Mouse (Mus musculus): Measurements from ENCODE around the gene Tead2. TPM values are rescaled to one million over a fixed set of nuclear protein-coding genes. Genes with fewer than 3 reads are reported as not detected.

Tead2 gene
- polyA plus RNA-seq, 1 experiment: 184 TPM

GRCm38 (mm10) chr7:45208260-45208659 lies 7.3 kb upstream of the Tead2 start:
- DNase-seq (ENCODE audit: low read depth): no peak

GRCm38 (mm10) chr7:45211070-45211469 lies 4.5 kb upstream of the Tead2 start:
- TF ChIP-seq POLR2A (IDR thresholded peaks at IDR 0.05; ENCODE audit: borderline replicate concordance, extremely low read depth, insufficient read depth, insufficient read length, poor library complexity, severe bottlenecking) (no peak), CTCF (IDR thresholded peaks at IDR 0.05; ENCODE audit: borderline replicate concordance, extremely low read depth, insufficient read depth, insufficient read length) (no peak)
- DNase-seq (ENCODE audit: low read depth): no peak

More at GRCm38 (mm10) chr7:45208260-45208659, 7.3 kb upstream of the Tead2 start:
- TF ChIP-seq CTCF (IDR thresholded peaks at IDR 0.05; ENCODE audit: borderline replicate concordance, extremely low read depth, insufficient read depth, insufficient read length) (peak; percentile 26; the same call in 1 of the 2 replicates), POLR2A (IDR thresholded peaks at IDR 0.05; ENCODE audit: borderline replicate concordance, extremely low read depth, insufficient read depth, insufficient read length, poor library complexity, severe bottlenecking) (no peak)

GRCm38 (mm10) chr7:45211851-45212251 lies 3.7 kb upstream of the Tead2 start, which contains the start of gene Dkkl1:
Gene Dkkl1, minus strand, starts transcription at chr7:45212147.
- TF ChIP-seq CTCF (IDR thresholded peaks at IDR 0.05; ENCODE audit: borderline replicate concordance, extremely low read depth, insufficient read depth, insufficient read length) (no peak), POLR2A (IDR thresholded peaks at IDR 0.05; ENCODE audit: borderline replicate concordance, extremely low read depth, insufficient read depth, insufficient read length, poor library complexity, severe bottlenecking) (no peak)
- no peak for DNase-seq (ENCODE audit: low read depth)

- TF ChIP-seq CTCF (IDR thresholded peaks at IDR 0.05; ENCODE audit: borderline replicate concordance, extremely low read depth, insufficient read depth, insufficient read length): no peak
- TF ChIP-seq POLR2A (IDR thresholded peaks at IDR 0.05; ENCODE audit: borderline replicate concordance, extremely low read depth, insufficient read depth, insufficient read length, poor library complexity, severe bottlenecking): no peak
- DNase-seq (ENCODE audit: low read depth): no peak
Observed at GRCm38 (mm10) chr7:45212356-45212755, 3.2 kb upstream of the Tead2 start.

- DNase-seq (ENCODE audit: low read depth): no peak
- TF ChIP-seq POLR2A (IDR thresholded peaks at IDR 0.05; ENCODE audit: borderline replicate concordance, extremely low read depth, insufficient read depth, insufficient read length, poor library complexity, severe bottlenecking) (no peak), CTCF (IDR thresholded peaks at IDR 0.05; ENCODE audit: borderline replicate concordance, extremely low read depth, insufficient read depth, insufficient read length) (no peak)
Observed at GRCm38 (mm10) chr7:45213708-45214107, 1.8 kb upstream of the Tead2 start.

GRCm38 (mm10) chr7:45216442-45217183 lies 1.1 kb downstream of the Tead2 start:
- peak; percentile 97 for DNase-seq (ENCODE audit: low read depth)

GRCm38 (mm10) chr7:45221680-45222079 lies 6.1 kb downstream of the Tead2 start:
- TF ChIP-seq CTCF (IDR thresholded peaks at IDR 0.05; ENCODE audit: borderline replicate concordance, extremely low read depth, insufficient read depth, insufficient read length) (no peak), POLR2A (IDR thresholded peaks at IDR 0.05; ENCODE audit: borderline replicate concordance, extremely low read depth, insufficient read depth, insufficient read length, poor library complexity, severe bottlenecking) (no peak)
- no peak for DNase-seq (ENCODE audit: low read depth)

More at GRCm38 (mm10) chr7:45216442-45217183, 1.1 kb downstream of the Tead2 start:
- TF ChIP-seq CTCF (IDR thresholded peaks at IDR 0.05; ENCODE audit: borderline replicate concordance, extremely low read depth, insufficient read depth, insufficient read length) (no peak), POLR2A (IDR thresholded peaks at IDR 0.05; ENCODE audit: borderline replicate concordance, extremely low read depth, insufficient read depth, insufficient read length, poor library complexity, severe bottlenecking) (0 out of 2 replicates have a peak, but pooled peaks have one; percentile 21)

- TF ChIP-seq POLR2A (IDR thresholded peaks at IDR 0.05; ENCODE audit: borderline replicate concordance, extremely low read depth, insufficient read depth, insufficient read length, poor library complexity, severe bottlenecking) (no peak), CTCF (IDR thresholded peaks at IDR 0.05; ENCODE audit: borderline replicate concordance, extremely low read depth, insufficient read depth, insufficient read length) (no peak)
- no peak for DNase-seq (ENCODE audit: low read depth)
Observed at GRCm38 (mm10) chr7:45224826-45225225, 9.3 kb downstream of the Tead2 start.

GRCm38 (mm10) chr7:45226421-45226820 lies 10.9 kb downstream of the Tead2 start:
- TF ChIP-seq POLR2A (IDR thresholded peaks at IDR 0.05; ENCODE audit: borderline replicate concordance, extremely low read depth, insufficient read depth, insufficient read length, poor library complexity, severe bottlenecking): no peak
- TF ChIP-seq CTCF (IDR thresholded peaks at IDR 0.05; ENCODE audit: borderline replicate concordance, extremely low read depth, insufficient read depth, insufficient read length): no peak
- no peak for DNase-seq (ENCODE audit: low read depth)

- TF ChIP-seq POLR2A (IDR thresholded peaks at IDR 0.05; ENCODE audit: borderline replicate concordance, extremely low read depth, insufficient read depth, insufficient read length, poor library complexity, severe bottlenecking) (no peak), CTCF (IDR thresholded peaks at IDR 0.05; ENCODE audit: borderline replicate concordance, extremely low read depth, insufficient read depth, insufficient read length) (no peak)
- DNase-seq (ENCODE audit: low read depth): no peak
Observed at GRCm38 (mm10) chr7:45228548-45228947, 13.0 kb downstream of the Tead2 start.

- no peak for TF ChIP-seq CTCF (IDR thresholded peaks at IDR 0.05; ENCODE audit: borderline replicate concordance, extremely low read depth, insufficient read depth, insufficient read length)
- TF ChIP-seq POLR2A (IDR thresholded peaks at IDR 0.05; ENCODE audit: borderline replicate concordance, extremely low read depth, insufficient read depth, insufficient read length, poor library complexity, severe bottlenecking): no peak
- DNase-seq (ENCODE audit: low read depth): no peak
Observed at GRCm38 (mm10) chr7:45229046-45229445, 13.5 kb downstream of the Tead2 start.

Measured in brain, embryonic 14.5 days (tissue).